Mouse (Mus musculus): ENCODE data around the gene Rapgef6.

Rapgef6 gene

GRCm38 (mm10) chr11:54690171-54690570 lies 167.5 kb downstream of the Rapgef6 start:
- intact Hi-C loops (cut with DNase I), result no loop called here

DNA sequence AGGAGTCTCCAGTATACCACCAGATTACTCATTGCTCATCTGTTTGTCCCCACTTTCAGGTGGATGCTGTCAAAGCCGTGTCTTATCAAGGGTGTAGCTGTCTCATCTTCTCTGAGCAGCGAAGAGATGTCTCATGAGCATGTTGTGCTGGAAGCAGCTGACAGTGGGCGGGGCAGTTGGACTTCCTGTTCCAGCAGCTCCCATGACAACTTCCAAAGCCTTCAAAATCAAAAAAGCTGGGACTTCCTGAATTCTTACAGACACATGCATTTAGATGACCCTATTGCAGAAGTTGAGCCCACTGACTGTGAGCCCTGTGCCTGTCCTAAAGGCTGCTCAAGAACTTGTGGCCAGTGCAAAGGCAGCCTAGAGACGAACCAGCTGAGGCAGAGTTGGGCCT lies 168.5 kb downstream of the Rapgef6 start:
- intact Hi-C loops (cut with DNase I), result no loop called here

GRCm38 (mm10) chr11:54693696-54694095 lies 171.0 kb downstream of the Rapgef6 start:
- intact Hi-C loops (cut with DNase I), result no loop called here

- intact Hi-C loops (cut with DNase I), result no loop called here
These were observed 171.6 kb downstream of the Rapgef6 start for GRCm38 (mm10) chr11:54694291-54694690.

DNA sequence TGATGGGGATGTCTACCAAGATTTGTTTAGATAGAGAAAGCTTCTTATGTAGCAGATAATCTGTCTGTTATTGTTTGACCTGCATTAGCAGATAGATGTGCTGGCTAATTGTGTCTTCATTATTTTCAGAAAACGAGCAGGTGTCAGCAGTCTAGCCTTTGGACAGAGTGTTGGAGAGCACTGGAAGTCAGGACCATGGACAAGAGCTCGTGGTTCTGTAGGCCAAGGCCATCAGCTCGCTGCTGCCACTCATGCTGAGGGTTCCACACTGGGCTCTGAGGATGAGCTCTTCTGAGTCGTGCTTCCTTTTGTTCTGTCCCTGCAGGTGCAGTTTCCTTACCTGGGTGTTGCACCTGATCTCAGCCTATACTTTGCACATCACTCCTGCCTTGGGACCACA lies 173.3 kb downstream of the Rapgef6 start:
- intact Hi-C loops (cut with DNase I), result no loop called here

- intact Hi-C loops (cut with DNase I), result no loop called here
These were observed 175.0 kb downstream of the Rapgef6 start for GRCm38 (mm10) chr11:54697611-54698010.

DNA sequence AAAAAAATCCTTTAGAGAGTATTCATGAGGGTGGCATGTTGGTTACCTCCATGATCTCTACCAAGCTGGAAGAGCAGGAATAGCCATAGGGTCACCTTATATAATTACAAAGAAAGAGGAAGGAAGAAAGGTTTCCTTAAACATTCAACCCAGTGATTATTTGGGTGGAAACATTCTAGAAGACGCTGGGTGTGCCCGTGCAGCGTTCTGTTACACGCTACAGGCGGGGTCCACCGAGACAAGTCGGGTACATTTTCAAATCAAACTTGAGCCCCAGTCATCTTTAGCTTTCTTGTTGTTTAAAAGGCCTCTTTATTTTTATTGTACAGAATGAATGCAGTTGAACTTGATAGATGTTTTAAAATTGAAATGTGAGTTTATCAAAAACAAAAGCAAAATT lies 176.0 kb downstream of the Rapgef6 start:
- intact Hi-C loops (cut with DNase I), result no loop called here

DNA sequence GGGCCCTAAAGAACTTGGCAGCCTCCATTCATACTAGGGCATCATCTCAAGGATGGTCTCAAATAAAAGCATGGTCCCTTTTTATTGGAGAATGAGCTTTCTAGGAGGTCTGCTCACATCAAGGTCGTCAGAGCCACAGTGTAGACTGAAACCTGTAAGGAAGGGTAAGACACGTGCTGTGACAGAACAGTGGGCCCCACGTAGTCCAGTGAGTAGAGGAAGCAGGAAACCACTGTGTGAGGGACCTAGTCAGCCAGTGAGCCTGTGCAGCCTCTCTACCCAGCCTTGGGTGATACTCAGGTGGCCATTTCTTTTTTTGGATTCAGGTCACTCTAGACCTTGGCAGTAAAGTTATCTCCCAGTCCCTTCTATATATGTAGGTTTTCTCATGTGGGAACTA lies 177.3 kb downstream of the Rapgef6 start:
- intact Hi-C loops (cut with DNase I), result loop anchor here (5.0 kb wide), 1 partner anchor 87 kb away; the partner anchor contains the start of gene Cdc42se2

- intact Hi-C loops (cut with DNase I), result loop anchor here (5.0 kb wide), 1 partner anchor 85 kb away; the partner anchor contains the start of gene Cdc42se2
These were observed 179.2 kb downstream of the Rapgef6 start for GRCm38 (mm10) chr11:54701848-54702247.

DNA sequence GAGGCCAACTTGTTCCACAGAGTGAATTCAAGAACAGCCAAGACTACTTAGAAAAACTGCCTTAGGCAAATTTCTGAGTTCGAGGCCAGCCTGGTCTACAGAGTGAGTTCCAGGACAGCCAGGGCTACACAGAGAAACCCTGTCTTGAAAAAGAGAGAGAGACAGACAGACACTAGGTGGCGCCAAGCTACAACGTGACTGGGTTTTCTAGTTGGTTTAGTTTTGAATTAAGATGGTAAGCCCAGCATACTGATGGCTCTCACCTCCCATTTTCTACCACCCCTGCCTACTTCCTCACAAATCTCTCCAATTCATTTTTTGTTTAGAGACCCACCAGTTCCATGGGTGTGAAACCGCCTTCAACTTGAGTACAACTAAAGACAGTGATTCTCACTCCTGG lies 180.7 kb downstream of the Rapgef6 start:
- intact Hi-C loops (cut with DNase I), result loop anchor here (1.0 to 5.0 kb wide), 2 partner anchors 84 to 160 kb away; partner anchors contain the start of gene Cdc42se2

- intact Hi-C loops (cut with DNase I), result no loop called here
These were observed 185.5 kb downstream of the Rapgef6 start for GRCm38 (mm10) chr11:54708153-54708552.

DNA sequence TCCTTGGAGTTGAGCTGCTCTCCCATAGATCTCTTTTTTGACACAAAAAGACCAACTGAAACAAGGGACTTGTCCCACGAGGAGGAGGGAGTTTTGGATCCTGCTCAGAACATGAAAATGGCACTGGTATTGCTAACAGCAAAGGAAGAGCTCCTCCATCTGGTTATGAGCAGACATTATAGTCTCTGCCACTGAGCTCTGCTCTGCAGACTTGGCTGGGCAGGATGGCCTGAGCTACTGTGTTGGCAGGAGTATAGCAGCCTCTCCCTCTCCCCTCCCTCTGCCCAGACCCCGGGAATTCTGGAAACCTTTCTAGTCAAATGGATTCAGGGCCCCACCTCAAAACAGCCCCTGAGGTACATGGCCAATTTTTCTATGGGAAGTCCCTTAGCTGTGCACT lies 187.0 kb downstream of the Rapgef6 start:
- intact Hi-C loops (cut with DNase I), result no loop called here

DNA sequence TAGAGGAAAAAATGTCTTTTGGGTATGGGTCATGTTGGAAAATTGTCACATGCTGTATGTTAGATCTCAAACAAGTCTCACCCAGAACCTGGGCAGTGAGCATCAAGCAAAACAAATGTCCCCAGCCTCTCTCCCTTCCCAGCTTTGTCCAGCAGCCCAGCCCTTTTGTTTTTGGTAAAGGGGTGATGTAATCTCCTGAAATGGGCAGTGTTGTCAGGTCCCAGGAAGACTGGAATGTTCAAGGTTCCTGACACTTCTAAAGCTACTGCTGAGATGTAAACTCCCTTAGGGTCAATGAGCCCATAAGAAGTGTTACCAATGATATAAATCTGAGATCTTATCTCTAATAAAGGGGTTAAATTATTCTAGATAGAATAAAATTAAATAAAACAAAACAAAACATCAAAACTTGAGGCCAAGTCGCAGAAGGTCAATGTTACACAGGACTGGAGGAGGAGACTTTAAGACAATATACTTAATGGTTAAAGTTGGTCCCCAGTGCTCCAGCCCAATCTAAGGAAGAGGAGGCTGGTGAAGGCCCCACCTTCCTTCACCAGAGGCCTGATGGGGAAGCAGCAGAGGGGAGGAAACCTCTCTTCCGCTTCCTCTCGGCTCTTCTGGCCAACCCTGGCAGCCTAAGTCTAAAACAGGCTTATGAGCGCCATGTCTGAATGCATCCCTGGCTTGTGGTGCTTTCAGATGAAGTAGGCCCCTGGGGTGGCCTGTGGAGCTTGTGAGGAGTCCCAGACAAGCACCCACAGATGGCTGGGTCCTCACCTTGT lies 188.1 kb downstream of the Rapgef6 start:
- intact Hi-C loops (cut with DNase I), result no loop called here

DNA sequence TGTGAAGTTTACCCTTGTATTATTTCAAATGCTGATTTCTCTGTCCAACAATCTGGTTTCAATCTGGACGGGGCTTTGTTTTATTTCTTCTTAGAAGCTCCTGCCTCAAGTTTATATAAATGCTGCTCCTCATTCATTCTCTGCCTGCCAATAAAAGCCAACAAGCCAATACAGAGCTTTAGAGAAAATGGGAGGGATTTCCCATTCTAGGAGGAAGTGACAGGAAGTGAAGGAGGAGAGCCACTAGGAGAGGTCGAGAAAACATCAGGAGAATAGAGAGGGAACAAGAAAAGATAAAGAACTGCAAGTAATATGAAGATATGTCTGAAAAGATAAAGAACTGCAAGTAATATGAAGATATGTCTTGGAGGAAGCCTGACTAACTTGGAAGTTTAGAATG lies 190.2 kb downstream of the Rapgef6 start:
- intact Hi-C loops (cut with DNase I), result no loop called here

GRCm38 (mm10) chr11:54717893-54718292 lies 195.2 kb downstream of the Rapgef6 start:
- intact Hi-C loops (cut with DNase I), result no loop called here

GRCm38 (mm10) chr11:54718601-54719000 lies 196.0 kb downstream of the Rapgef6 start:
- intact Hi-C loops (cut with DNase I), result no loop called here

- intact Hi-C loops (cut with DNase I), result no loop called here
These were observed 199.4 kb downstream of the Rapgef6 start for GRCm38 (mm10) chr11:54722057-54722456.

DNA sequence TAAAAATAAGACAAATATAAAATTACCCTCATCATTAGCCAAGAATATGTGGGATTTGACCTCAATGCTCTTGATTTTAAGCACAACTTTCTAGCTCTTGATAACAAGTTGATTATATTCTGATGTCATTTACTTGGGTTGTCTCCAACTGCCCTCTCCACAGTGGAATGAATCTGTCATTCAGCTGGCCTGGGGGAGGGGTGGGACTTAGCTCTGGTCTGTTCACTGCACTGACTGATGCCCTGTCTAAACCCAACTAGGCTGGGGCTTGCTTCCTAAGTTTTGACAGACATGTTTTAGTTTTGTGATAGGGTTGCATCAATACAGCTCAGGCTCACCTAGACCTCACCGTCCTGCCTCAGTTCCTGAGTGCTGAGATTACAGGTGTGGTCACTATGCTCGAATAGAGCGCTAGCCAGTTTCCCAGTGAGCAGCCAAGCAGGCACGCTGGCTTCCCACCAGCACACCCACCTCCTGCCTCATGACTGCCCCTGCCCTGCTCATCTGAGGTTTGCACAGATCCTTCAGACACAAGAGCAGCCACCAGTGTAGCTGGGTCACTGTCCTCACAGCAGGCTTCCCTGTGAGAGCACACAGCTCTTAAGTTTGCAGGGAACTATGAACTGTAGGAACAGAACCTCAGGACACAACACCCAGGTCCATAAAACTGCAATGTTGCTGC lies 201.8 kb downstream of the Rapgef6 start:
- intact Hi-C loops (cut with DNase I), result no loop called here

- intact Hi-C loops (cut with DNase I), result no loop called here
These were observed 204.0 kb downstream of the Rapgef6 start for GRCm38 (mm10) chr11:54726571-54727062.

DNA sequence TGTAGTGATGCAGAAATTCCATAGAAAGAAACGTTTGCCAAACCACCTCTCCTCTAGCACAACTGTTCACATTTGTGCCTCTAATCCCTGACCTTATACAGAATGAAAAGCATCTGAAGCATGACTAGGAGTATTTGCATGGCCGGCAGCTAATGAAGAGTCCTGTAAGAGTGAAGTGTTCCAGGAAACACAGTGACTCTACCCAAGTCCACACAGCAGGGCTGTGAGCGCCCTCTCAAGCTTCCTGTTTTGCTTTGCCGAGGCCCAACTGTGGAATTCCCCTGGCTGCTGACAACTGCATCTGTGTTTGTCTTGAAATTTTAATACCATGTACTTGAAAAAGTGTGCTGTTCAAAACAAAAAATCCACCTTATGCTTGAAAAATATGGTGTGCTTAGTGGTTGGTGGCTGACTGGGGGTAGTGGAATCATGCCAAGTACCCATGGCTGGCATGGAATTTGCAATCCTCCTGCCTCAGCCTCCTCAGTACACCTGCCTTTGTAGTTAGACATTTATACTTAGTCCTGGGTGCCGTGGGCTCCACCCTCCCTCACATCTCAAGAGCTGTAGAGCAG lies 204.8 kb downstream of the Rapgef6 start:
- intact Hi-C loops (cut with DNase I), result no loop called here

- intact Hi-C loops (cut with DNase I), result no loop called here
These were observed 205.7 kb downstream of the Rapgef6 start for GRCm38 (mm10) chr11:54728371-54728770.

- intact Hi-C loops (cut with DNase I), result no loop called here
These were observed 206.7 kb downstream of the Rapgef6 start for GRCm38 (mm10) chr11:54729311-54729710.
